Mouse (Mus musculus) liver, adult 2 months (tissue): ENCODE measurements around the gene Mrpl37.

Experiments
- CTCF ChIP-seq: fragments of 200-500 bp; IDR thresholded peaks from 2 replicates; pipeline ENCODE4 v1.5.1; 2011; ENCODE audit warnings: low read depth, low read length, control low read depth
- POLR2A ChIP-seq: fragments of 200-500 bp; IDR thresholded peaks from 2 replicates; pipeline ENCODE4 v1.6.1; 2011; ENCODE audit warnings: low read length, control low read depth; ENCODE audit not compliant: insufficient read depth; ENCODE audit errors: extremely low read depth

- no peak for TF ChIP-seq POLR2A
- no peak for TF ChIP-seq CTCF
Observed at GRCm38 (mm10) chr4:107039270-107039669, 27.4 kb downstream of the Mrpl37 start.
